Mouse (Mus musculus) CH12.LX (cell line): ENCODE measurements at regions not wholly inside any gene's neighbourhood (a gene's known extent, or its start where the extent isn't known, plus 50 kb on each side); places are given as distances from the start of the nearest gene placed in this dataset.

ENCODE experiments used
- CTCF ChIP-seq, 2 experiments: IDR thresholded peaks in 1 of 2; conservative IDR thresholded peaks in 1 of 2; 2 replicates each; pipeline ENCODE4 v1.5.1; 2011 to 2012; ENCODE audit warnings: low read depth in 2 of 2, low read length in 2 of 2, improper control_type of control experiment in 1 of 2, inconsistent platforms in 1 of 2, mild to moderate bottlenecking in 1 of 2, moderate library complexity in 1 of 2
- ELF1 ChIP-seq: IDR thresholded peaks from 2 replicates; pipeline ENCODE4 v1.6.1; 2014; ENCODE audit warnings: low read depth, mild to moderate bottlenecking, inconsistent platforms, low read length, improper control_type of control experiment
- EP300 ChIP-seq: IDR thresholded peaks from 2 replicates; pipeline ENCODE4 v1.6.1; 2011; ENCODE audit warnings: low read length, improper control_type of control experiment
- POLR2A ChIP-seq: IDR thresholded peaks from 2 replicates; pipeline ENCODE4 v1.6.1; 2011; ENCODE audit warnings: low read depth, mild to moderate bottlenecking, improper control_type of control experiment, low read length

GRCm38 (mm10) chr2:71625298-71625902 is 78.8 kb upstream of the Dlx2 start:
- no peak for TF ChIP-seq POLR2A
- no peak for TF ChIP-seq CTCF (conservative IDR thresholded peaks at IDR 0.05 in 1 of 2, IDR thresholded peaks at IDR 0.05 in 1 of 2; ENCODE audit: low read depth in 2 of 2, low read length in 2 of 2)
- no peak for TF ChIP-seq ELF1
- TF ChIP-seq EP300: no peak
